Mouse (Mus musculus) lung, embryonic 16.5 days (tissue): ENCODE measurements at regions not wholly inside any gene's neighbourhood (a gene's known extent, or its start where the extent isn't known, plus 50 kb on each side); places are given as distances from the start of the nearest gene placed in this dataset.

Experiments used
- ATAC-seq: fragments of 200-750 bp; cut with Nextera tagmentation; 2 replicates; pipeline ENCODE4 v1.8.0; 2017; ENCODE audit warnings: low read depth, mild to moderate bottlenecking, moderate library complexity
- H3K27ac ChIP-seq: fragments of 300-500 bp; sonication (generic); 2 replicates; pipeline ENCODE4 v1.5.1; 2014; ENCODE audit warnings: mild to moderate bottlenecking, control low read depth, low read length
- H3K27me3 ChIP-seq: fragments of 300-500 bp; sonication (generic); 2 replicates; pipeline ENCODE4 v1.6.1; 2014; ENCODE audit warnings: low read depth, low read length, mixed read lengths; ENCODE audit not compliant: control insufficient read depth, insufficient read depth
- H3K36me3 ChIP-seq: fragments of 300-500 bp; sonication (generic); 2 replicates; pipeline ENCODE4 v1.6.1; 2014; ENCODE audit warnings: low read length; ENCODE audit not compliant: control insufficient read depth, insufficient read depth
- H3K4me1 ChIP-seq: fragments of 300-500 bp; sonication (generic); replicated peaks from 2 replicates; pipeline ENCODE4 v1.6.1; 2014; ENCODE audit warnings: low read length, mixed read lengths; ENCODE audit not compliant: control insufficient read depth, insufficient read depth
- H3K4me2 ChIP-seq: fragments of 300-500 bp; sonication (generic); 2 replicates; pipeline ENCODE4 v1.6.1; 2014; ENCODE audit warnings: low read depth, low read length, control low read depth
- H3K4me3 ChIP-seq: fragments of 300-500 bp; sonication (generic); 2 replicates; pipeline ENCODE4 v1.5.1; 2014; ENCODE audit warnings: mild to moderate bottlenecking, low read length, control low read depth
- H3K9ac ChIP-seq: fragments of 300-500 bp; sonication (generic); 2 replicates; pipeline ENCODE4 v1.6.1; 2014; ENCODE audit warnings: low read length, control low read depth
- H3K9me3 ChIP-seq: fragments of 300-500 bp; sonication (generic); 2 replicates; pipeline ENCODE4 v1.6.1; 2016; ENCODE audit warnings: low read length; ENCODE audit not compliant: control insufficient read depth
- WGBS: fragments of 180-500 bp; shearing (Covaris S2); extraction: QIAGEN DNeasy Blood & Tissue Kit; methylation state at CpG from one replicate; pipeline ENCODE4 v1.1.7; 2014; 5-methylcytosine and 5-hydroxymethylcytosine counted together

DNA sequence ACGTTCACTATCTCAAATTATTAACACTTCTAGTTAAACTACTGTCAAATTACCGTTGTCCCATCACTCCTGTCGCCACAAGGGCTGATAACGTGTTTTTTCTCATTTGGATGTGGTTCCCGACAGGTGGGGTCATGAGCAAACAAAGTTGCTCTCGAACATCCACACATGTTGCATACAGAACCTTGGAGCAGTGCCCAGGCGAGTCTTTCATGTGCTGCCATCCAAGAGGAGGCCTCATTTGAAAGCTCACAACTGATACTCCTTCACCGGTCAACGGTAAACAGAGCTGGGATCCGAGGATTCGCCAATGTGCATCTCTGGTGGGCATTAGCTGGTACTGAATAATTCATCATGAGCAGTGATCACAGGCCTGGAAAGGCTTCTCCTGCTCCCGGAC lies 253.4 kb upstream of the Usp24 start:
- Histone ChIP-seq H3K9me3 (no peaks in the 10 kb centered on the region), H3K36me3 (no peaks in the 10 kb centered on the region), H3K4me3 (no peak overlapping the region), H3K27ac (no peak overlapping the region), H3K27me3 (no peaks in the 10 kb centered on the region), H3K4me2 (no peak overlapping the region), H3K9ac (no peak overlapping the region), H3K4me1 (peaks cover 2% of the 10 kb centered on the region; the same call in 1 of the 2 replicates)
- WGBS = 55% methylated on average over 12 of the region's 12 CpGs
- ATAC-seq = no peak

- no peak overlapping the region for H3K9ac ChIP-seq
- H3K4me3 ChIP-seq = no peak overlapping the region
- no peak overlapping the region for H3K4me2 ChIP-seq
- peaks cover 2% of the 10 kb centered on the region; the same call in 1 of the 2 replicates for H3K4me1 ChIP-seq
- 41% methylated on average over 6 of the region's 6 CpGs for WGBS
- no peaks in the 10 kb centered on the region for H3K27me3 ChIP-seq
- H3K9me3 ChIP-seq = no peaks in the 10 kb centered on the region
- H3K36me3 ChIP-seq = no peaks in the 10 kb centered on the region
- no peak overlapping the region for H3K27ac ChIP-seq
- ATAC-seq = no peak
These were observed 252.1 kb upstream of the Usp24 start for GRCm38 (mm10) chr4:106063851-106064382.

GRCm38 (mm10) chr4:106067023-106067422 lies 249.0 kb upstream of the Usp24 start:
- Histone ChIP-seq H3K9ac (no peak overlapping the region), H3K36me3 (no peaks in the 10 kb centered on the region), H3K4me3 (no peak overlapping the region), H3K27me3 (no peaks in the 10 kb centered on the region), H3K4me2 (no peak overlapping the region), H3K9me3 (no peaks in the 10 kb centered on the region), H3K27ac (no peak overlapping the region), H3K4me1 (peaks cover 2% of the 10 kb centered on the region; the same call in 1 of the 2 replicates)
- no peak for ATAC-seq
- WGBS = 77% methylated on average over 9 of the region's 9 CpGs

DNA sequence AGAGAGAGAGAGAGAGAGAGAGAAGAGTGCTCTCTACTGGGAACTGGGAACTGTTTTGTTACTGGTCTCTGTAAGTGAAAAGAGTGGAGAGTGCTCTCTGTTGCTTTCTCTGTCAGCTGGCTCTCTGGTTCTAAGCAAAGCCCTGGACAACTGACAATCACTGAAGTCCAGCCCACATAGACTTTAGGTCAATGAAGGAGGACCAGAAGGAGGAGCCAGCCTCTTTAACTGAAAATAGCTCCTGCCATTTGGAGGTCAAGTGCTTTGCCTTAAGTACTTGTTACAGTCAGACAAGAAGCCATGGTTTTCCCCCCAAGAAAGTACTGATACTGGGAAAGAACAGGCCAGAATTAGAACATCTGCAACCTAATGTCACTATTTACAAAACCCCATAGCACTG lies 232.5 kb upstream of the Usp24 start:
- no peak overlapping the region for H3K27ac ChIP-seq
- no peaks in the 10 kb centered on the region for H3K27me3 ChIP-seq
- no peaks in the 10 kb centered on the region for H3K36me3 ChIP-seq
- H3K9me3 ChIP-seq = no peaks in the 10 kb centered on the region
- no peak overlapping the region for H3K4me2 ChIP-seq
- no peak for ATAC-seq
- no peak overlapping the region for H3K9ac ChIP-seq
- H3K4me3 ChIP-seq = no peak overlapping the region
- H3K4me1 ChIP-seq = no peaks in the 10 kb centered on the region

DNA sequence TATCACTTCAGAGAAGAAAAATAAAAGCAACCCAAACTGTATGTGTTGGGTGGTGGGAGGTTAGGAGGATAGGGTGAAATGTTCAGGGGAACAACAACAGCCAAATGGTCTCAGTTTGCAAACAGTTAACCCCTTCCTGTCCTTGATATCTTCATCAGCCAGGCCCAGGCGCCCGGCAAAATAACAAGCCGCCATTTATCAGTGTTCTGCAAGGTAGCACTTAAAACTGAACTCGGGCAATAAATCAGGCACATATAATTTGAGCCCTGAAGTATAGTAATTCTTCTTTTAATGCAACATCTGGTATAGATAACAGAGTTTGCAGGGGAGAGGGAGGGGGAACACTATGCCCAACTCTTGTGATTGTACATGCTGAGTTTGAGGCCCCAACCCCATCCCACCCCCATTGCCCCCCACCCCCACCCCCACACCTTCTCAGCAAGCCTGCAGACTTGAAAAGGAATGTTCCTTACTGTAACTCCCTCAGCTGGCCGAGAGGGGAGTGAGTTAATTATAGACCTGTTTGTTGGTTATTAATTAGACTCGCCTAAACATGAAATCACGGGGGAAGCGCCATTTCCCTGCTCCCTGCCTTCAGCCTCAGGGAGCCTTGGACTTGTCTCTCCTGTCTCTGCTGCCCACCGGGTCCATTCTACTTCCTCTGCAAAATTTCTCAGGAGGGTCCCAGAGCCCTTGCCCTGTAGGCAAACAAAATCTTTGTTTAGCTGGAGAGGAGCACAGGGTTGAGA lies 223.9 kb upstream of the Usp24 start:
- H3K4me1 ChIP-seq = no peaks in the 10 kb centered on the region
- no peaks in the 10 kb centered on the region for H3K36me3 ChIP-seq
- no peak overlapping the region for H3K9ac ChIP-seq
- no peaks in the 10 kb centered on the region for H3K9me3 ChIP-seq
- no peak overlapping the region for H3K4me2 ChIP-seq
- H3K4me3 ChIP-seq = no peak overlapping the region
- WGBS = 55% methylated on average over 9 of the region's 9 CpGs
- no peaks in the 10 kb centered on the region for H3K27me3 ChIP-seq
- no peak for ATAC-seq
- H3K27ac ChIP-seq = no peak overlapping the region

DNA sequence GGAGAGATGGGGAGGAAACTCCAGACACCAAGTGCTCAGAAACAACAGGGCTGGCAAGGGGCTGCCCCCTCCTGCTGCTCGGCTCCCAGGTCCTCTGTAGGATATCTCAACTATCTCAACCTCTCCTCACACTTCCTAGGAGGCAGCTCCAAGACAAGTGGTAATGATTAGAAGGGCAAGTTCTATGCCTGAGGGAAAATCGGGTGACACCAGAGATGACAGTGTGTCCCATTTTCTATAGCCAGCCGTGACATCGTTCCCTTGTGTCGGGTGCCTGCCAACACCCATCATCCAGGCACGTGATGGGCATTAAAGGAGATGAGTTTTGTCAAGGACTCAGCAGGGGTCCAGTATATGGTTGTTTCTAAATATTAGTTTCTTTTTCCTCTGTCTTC lies 223.3 kb upstream of the Usp24 start:
- 66% methylated on average over 6 of the region's 6 CpGs for WGBS
- no peaks in the 10 kb centered on the region for H3K9me3 ChIP-seq

GRCm38 (mm10) chr4:106093252-106093651 lies 222.8 kb upstream of the Usp24 start:
- Histone ChIP-seq H3K27ac (no peak overlapping the region), H3K36me3 (no peaks in the 10 kb centered on the region), H3K9ac (no peak overlapping the region), H3K4me2 (no peak overlapping the region), H3K4me3 (no peak overlapping the region), H3K9me3 (no peaks in the 10 kb centered on the region), H3K27me3 (no peaks in the 10 kb centered on the region), H3K4me1 (no peaks in the 10 kb centered on the region)
- no peak for ATAC-seq
- WGBS = 78% methylated on average over 2 of the region's 2 CpGs

More for the DNA sequence above, 223.3 kb upstream of the Usp24 start:
- H3K4me2 ChIP-seq = no peak overlapping the region
- H3K9ac ChIP-seq = no peak overlapping the region
- no peak for ATAC-seq
- H3K27me3 ChIP-seq = no peaks in the 10 kb centered on the region
- H3K4me3 ChIP-seq = no peak overlapping the region
- H3K27ac ChIP-seq = no peak overlapping the region
- H3K36me3 ChIP-seq = no peaks in the 10 kb centered on the region
- no peaks in the 10 kb centered on the region for H3K4me1 ChIP-seq

- H3K27me3 ChIP-seq = no peaks in the 10 kb centered on the region
- no peaks in the 10 kb centered on the region for H3K9me3 ChIP-seq
- WGBS = 81% methylated on average over 11 of the region's 11 CpGs
- no peak overlapping the region for H3K4me2 ChIP-seq
- ATAC-seq = no peak
- no peak overlapping the region for H3K9ac ChIP-seq
- no peak overlapping the region for H3K27ac ChIP-seq
- no peaks in the 10 kb centered on the region for H3K4me1 ChIP-seq
- H3K36me3 ChIP-seq = no peaks in the 10 kb centered on the region
- no peak overlapping the region for H3K4me3 ChIP-seq
These were observed 221.0 kb upstream of the Usp24 start for GRCm38 (mm10) chr4:106094882-106095556.

- no peak overlapping the region for H3K4me2 ChIP-seq
- H3K4me3 ChIP-seq = no peak overlapping the region
- no peaks in the 10 kb centered on the region for H3K9me3 ChIP-seq
- H3K27me3 ChIP-seq = no peaks in the 10 kb centered on the region
- no peaks in the 10 kb centered on the region for H3K36me3 ChIP-seq
- ATAC-seq = no peak
- no peaks in the 10 kb centered on the region for H3K4me1 ChIP-seq
- no peak overlapping the region for H3K27ac ChIP-seq
- WGBS = 72% methylated on average over 3 of the region's 3 CpGs
- no peak overlapping the region for H3K9ac ChIP-seq
These were observed 219.9 kb upstream of the Usp24 start for GRCm38 (mm10) chr4:106096130-106096529.
